Mouse (Mus musculus) thymus, postnatal 4 days (tissue): ENCODE data around the gene Olfr171.
"Not testable (repeated sequence)": the region's sequence is repeated elsewhere in the genome, so short reads cannot be mapped to it uniquely, and the experiment has no call there.

Experiments
- DNase-seq: peaks from one replicate; pipeline ENCODE4 v3.0.0; 2021

Gene Olfr171

DNA sequence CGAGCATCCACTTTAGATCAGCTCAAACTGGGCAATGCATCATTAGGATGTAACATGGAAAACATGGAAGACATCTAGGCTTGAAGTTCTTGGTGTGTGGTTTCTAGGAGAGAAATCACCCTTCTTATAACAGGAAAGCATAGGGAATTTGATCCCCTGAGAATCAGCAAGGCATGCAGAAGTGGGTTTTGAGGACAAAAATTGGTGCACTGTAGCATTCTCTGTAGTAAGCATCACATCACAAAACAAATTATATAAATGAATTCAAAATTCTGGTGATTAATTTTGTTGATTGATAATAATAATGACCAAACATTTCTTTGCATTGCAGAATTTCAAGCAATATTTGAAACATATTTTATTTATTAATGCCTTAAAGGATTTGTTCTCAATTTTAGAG, at the start of gene Olfr171:
Gene Olfr171, minus strand, starts transcription at position 101 of the 400 bp plus-strand sequence.
- no peak for DNase-seq

DNA sequence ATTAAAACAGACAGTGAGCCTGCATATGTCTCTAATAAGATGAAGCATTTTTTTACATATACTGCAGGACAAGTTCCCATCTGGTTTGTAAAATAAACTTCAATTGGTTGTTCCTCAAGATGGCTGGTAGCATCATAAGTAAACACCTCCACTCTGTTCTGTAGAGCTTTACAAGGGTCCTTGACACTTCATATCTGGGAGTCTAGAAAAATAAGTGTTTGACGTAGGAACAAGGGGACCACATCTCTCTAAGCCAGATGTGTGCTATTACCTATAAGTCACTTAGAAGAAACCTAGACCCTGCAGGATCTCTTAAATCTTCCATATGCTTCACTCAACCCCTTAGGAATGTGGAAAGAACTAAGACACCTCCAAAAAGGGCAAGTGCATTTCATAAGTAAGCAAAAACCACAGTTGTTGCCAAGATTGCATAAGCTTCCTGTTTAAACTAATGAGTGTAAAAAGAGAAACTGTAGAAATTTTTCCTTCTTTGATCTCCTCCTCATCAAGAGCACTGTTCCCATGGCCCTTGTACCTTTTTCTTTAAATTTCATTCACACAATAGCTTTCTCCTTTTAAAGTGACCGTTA, 41.1 kb upstream of the Olfr171 start:
- DNase-seq: no peak

DNA sequence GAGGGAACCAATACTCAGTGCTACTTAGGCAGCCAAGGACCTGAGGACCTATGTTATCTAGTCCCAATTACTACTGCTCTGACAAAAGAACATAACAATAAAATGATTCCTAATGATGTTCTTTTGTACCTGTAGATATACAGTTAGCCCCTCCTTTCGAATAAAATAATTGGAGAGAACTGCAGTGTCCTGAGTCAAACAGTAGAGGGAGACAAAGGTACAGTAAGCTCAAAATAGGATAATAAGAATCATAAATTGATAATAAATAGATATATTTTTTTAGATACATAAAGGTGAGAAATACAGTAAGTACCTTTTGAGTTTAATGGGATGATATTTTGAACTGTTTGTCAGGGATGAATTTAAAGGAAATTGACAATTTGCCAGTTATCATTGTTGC, 36.6 kb upstream of the Olfr171 start:
- no peak for DNase-seq

DNA sequence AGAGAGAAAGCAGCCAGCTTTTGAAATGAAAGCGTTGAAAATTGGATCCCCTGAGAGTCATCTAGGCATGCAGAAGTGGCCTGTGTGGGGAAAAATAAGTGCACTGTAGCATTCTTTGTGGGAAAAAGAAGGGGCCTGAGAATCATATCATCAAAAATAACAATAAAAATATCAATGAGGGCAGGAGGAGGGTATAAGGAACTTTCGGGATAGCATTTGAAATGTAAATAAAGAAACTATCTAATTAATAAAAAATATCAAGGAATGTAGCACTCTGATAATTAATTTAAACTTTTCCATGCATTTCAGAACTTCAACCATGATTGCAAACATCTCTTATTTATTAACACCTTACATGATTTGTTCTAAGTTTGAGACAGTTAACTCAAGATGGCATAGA, 17.9 kb downstream of the Olfr171 start, which contains the start of gene Olfr170:
Gene Olfr170, minus strand, starts transcription at position 101 of the 400 bp plus-strand sequence.
- DNase-seq: not testable (repeated sequence)

DNA sequence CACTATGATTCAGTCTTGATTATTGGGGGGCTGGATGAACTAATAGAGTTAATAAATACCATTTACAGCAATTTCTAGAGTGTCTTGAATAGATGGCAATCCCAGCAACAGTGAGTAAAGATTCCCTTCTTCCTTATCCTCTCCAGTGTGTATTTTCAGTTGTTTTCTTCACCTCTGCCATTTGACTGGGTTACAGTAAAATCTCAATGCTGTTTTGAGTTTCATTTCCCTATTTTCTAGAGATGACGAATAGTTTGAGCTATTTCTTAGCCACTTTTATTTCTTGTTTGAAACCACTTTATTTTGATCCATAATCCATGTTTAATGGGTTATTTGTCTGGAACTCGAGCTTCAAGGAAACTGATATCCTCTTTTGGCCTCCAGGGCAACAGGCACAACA, 26.6 kb downstream of the Olfr171 start:
- DNase-seq: no peak
